Mouse (Mus musculus) adrenal gland, adult 2 months (tissue): ENCODE measurements around the gene Naxd. TPM values are rescaled to one million over a fixed set of nuclear protein-coding genes. Genes with fewer than 3 reads are reported as not detected.
"Not testable (repeated sequence)": the region's sequence is repeated elsewhere in the genome, so short reads cannot be mapped to it uniquely, and the experiment has no call there.

ENCODE experiments used
- DNase-seq: peaks from one replicate; pipeline ENCODE4 v3.0.0; 2021
- polyA plus RNA-seq: library from polyadenylated mRNA; depleted of rRNA; stranded (reverse); fragments of >200 nt; gene quantifications from 2 replicates; pipeline ENCODE4 v1.2.3, GENCODE M21; 2012
- total RNA-seq, 2 experiments: library from RNA; stranded (reverse); gene quantifications; 2 replicates each; pipeline ENCODE4 v1.2.3; 2021

Naxd gene
- total and polyA plus RNA-seq, 3 experiments = 67.2 to 114 (median 75.3) TPM

- DNase-seq = no peak
Measured at GRCm38 (mm10) chr8:11471309-11471708, 26.0 kb upstream of the Naxd start.

DNA sequence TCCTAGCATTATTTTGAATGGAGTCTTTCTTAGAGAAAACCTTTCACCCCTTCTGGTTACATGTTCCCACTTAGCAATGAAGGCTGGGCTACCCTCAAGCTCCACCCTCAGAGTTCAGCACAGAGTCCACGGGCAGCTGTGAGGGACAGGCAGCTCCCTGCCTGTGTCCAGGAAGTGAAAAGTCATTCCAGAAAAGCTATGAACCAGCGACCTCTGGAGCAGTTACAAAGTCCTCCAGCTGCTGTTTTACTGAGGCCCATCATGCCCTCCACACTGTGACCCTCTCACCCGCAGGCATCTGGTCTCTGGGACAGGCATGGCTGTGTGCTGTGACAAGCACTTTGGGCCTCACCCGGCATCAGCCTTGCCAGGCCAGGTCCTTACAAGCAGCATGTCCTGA lies 24.2 kb upstream of the Naxd start:
- peak; percentile 48 for DNase-seq

- DNase-seq = no peak
Measured at GRCm38 (mm10) chr8:11475397-11475796, 21.9 kb upstream of the Naxd start.

DNA sequence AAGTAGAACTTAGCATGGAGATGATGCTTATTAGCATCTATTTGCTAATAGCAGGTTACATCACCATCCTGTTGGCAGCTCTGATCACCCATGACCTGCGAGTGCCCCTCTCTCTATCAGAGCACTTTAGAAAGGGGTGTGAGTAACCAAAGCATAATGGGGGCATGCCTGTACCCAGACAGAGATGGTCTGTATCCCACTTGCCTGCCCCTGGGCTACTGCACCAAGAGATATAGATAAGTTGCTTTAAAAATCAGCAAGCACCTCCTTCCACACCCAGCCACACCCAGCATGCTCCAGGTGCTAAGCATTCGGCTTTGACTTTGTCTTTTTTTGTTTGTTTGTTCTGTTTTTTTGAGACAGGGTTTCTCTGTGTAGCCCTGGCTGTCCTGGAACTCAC lies 21.4 kb upstream of the Naxd start:
- no peak for DNase-seq

DNA sequence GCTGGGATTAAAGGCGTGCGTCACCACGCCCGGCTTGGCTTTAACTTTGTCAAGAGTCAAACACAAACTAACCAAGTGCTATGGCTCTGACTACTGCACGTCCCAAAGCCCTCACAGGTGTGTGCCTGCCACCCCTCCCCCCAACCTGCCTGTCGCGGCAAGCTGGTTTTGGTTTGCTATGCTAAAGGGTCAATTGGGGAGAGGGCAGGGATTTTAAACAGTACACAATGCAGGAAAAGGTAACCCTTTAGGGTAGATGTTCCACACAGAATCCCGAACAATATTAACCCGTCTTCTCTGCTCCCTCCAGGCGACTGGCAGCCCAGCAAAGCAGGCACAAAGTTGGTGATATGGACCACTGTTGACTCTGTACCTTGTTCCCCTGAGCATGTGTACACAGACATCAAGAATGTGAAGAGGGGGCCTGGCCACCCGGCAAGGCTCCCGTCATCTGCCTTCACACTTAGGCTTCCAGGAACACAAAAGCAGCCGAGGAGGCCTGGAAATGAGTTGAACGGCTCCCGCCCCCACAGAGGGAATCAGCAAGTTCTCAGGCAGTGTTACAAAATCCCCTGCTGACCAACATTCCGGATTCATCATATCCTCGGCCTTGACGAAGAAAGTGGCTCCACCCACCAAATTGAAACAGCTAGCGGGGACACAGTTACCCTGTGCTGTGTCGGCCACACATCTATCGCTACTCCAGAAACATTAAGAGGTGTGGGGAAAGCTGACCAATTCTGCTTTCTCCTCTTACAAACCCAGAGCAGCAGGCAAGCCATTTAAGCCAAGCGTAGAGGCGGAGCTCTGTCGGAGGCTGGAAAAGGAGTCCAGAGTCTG lies 20.7 kb upstream of the Naxd start:
- peak; percentile 89 for DNase-seq

DNA sequence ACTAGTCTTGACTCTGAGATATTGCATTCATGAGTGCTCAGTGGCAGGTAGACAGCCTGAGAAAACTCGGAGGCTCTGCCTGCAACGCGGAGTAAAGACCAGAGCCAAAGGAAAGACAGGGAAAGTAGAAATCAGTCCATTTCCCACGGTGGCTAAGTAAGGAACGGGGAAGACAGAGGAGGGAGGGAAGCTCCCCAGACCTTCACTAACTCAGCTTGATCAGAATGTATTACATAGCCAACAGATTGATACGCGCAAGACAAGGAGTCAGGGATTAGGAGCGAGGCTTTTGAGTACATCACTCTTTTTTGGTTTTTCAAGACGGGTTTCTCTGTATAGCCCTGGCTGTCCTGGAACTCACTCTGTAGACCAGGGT lies 20.1 kb upstream of the Naxd start:
- no peak for DNase-seq

- DNase-seq = peak; percentile 85
Measured at GRCm38 (mm10) chr8:11477811-11478761, 19.2 kb upstream of the Naxd start, which contains the start of gene Rab20. TSS of gene Rab20 (minus strand) at chr8:11478710.

GRCm38 (mm10) chr8:11478807-11479527 lies 18.3 kb upstream of the Naxd start:
- DNase-seq = peak; percentile 30

GRCm38 (mm10) chr8:11479591-11479990 lies 17.7 kb upstream of the Naxd start:
- DNase-seq = no peak

DNA sequence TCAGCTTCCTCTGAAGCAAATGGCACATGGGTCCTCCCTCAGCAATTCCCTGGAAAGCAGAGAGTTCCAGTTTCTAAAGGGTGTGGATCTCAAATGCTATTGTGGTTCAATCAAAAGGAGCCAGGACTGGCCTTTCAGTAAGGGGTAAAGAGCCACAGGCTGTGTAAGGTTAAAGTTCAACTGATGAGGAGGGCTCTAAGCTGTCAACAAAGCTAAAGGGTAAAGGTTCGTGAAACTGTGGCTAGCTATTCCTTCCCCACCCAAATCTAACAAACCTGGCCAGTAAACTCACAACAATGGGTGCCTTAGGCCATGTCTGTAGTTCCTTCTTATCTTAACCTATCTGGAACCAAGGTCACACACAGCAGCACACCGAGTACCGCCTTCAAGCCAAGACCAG lies 15.4 kb upstream of the Naxd start:
- DNase-seq = no peak

DNA sequence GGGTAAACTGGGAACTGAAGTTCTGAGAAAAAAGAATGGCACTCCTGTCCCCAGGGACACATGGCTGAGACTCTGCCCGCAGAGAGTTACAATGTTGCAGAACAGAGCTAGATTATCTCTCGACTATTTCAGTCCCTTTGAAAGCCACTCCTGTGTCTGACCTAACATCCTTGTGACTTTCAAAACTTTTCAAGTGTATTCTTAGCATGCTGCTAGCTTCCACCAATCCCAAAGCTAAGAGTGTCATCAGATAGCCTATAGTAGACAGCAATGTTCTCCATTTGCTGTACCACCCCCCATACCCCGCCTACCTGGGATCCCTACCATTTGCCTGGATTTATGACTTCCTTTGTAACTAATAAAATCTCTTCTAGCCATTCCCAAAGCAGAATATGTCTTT lies 14.8 kb upstream of the Naxd start:
- DNase-seq = no peak

- DNase-seq = peak; percentile 66
Measured at GRCm38 (mm10) chr8:11486142-11486541, 11.2 kb upstream of the Naxd start.

DNA sequence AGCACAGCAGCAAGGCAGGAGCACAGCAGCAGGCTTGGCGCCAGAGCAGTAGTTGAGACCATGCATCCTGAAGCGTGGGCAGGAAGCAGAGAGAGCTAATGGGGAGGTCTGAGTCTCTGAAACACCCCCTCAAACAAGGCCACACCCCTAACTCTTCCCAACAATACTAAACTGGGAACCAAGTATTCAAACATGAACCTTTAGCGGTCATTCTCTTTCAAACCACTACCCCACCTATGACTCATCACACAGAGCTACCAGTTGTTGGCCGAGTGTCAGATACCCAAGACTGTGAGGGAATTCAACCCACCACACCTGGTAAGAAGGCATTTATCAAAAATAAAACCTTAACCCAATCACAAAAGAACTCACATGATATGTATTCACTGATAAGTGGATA lies 10.1 kb upstream of the Naxd start:
- no peak for DNase-seq

DNA sequence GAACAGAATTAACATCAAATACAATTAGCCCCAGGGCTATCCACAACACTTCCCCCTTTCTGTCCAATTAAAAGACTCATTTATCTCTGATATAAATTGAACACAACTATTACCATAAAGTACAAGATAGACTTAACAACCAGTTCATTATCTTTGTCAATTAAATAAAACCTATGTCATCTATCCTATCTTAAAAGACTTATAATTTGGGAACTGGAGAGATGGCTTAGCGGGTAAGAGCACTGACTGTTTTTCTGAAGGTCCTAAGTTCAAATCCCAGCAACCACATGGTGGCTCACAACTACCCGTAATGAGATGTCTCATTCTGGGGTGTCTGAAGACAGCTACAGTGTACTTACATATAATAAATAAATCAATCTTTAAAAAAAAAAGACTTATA lies 5.0 kb upstream of the Naxd start:
- not testable (repeated sequence) for DNase-seq

DNA sequence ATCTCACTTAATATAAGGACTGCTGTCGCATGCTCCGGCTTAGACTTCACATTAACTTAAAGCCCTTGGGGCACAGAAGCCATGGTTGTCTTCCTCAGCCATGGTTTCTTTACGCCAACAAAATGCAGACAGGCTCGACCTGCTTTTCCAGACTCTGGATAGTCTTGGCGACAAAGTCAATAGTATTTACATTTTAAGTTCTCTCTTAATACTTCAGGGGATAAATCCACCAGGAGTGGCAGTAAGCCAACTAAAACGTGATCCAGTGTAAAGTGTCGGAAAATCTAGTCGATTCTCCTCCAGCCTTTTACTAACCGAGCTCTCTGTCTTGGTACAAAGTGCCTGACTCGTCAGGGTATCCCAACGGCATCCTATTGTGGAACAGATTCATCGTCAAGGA lies 975 bp downstream of the Naxd start:
- DNase-seq = no peak

DNA sequence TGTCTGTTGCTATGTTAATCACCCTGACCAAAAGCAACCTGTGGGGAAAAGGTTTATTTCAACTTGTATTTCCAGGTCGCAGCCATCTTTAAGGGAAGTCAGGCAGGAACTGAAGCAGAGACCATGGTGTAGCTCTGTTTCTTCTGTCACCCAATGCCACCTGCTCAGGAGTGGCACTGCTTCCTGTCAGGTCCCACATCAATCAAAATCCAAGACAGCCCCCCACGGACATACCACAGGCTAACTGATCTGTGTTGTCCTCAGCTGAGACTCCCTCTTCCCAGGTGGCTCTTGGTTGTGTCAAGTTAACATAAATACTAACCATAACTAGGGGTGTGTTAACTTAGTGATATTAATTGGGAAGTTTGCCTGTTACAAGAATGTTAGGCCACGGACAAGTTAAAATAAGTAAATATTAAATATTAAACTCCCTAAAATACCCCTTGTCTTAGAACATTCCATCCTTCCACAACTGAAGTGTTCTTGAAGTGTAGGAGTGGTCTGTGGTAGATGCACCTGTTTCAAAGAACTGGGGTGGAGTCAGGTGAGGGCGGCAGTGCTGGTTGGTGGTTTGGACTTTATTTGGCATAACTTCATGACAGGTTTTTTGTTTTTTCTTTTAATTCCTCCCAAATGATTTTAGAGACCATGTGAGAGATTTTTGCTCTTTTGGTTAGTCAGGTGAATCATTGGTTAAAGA lies 1.6 kb downstream of the Naxd start:
- DNase-seq = no peak

GRCm38 (mm10) chr8:11503476-11504232 lies 6.3 kb downstream of the Naxd start:
- DNase-seq = no peak

- DNase-seq = no peak
Measured at GRCm38 (mm10) chr8:11506074-11506473, 8.8 kb downstream of the Naxd start.

DNA sequence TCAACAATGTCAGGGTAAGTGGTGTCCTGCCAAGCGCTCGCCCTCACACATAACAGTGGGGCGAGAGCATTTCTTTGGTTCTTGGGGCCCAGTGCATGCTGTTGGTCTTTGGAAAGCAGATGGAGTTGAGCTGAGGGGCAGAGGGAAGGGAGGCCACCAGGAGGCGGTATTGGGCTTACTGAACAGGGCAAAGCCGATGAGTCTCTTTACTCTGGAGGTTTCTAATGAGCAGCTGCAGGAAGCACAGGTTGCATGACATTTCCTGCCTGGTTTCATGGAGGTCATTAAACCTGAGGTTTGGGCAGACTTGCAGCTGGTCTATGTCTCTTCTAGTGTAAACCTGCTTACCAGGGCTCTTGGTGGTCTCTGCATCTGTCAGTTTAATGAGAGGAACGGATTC lies 9.5 kb downstream of the Naxd start:
- DNase-seq = no peak

GRCm38 (mm10) chr8:11508880-11509279 lies 11.6 kb downstream of the Naxd start:
- no peak for DNase-seq

- no peak for DNase-seq
Measured at GRCm38 (mm10) chr8:11510971-11511370, 13.7 kb downstream of the Naxd start.
